Mouse (Mus musculus) bone marrow, adult 2 months (tissue): Measurements from ENCODE around the gene Dcst1.

Source experiments
- CTCF ChIP-seq: fragments of 200-500 bp; IDR thresholded peaks from 2 replicates; pipeline ENCODE4 v1.5.1; 2011; ENCODE audit warnings: low read length, control low read depth; ENCODE audit not compliant: control insufficient read depth, insufficient read depth
- POLR2A ChIP-seq: fragments of 200-500 bp; IDR thresholded peaks from 2 replicates; pipeline ENCODE4 v1.6.1; 2011; ENCODE audit warnings: low read depth, mild to moderate bottlenecking, control low read depth, low read length, borderline replicate concordance; ENCODE audit not compliant: control insufficient read depth

DNA sequence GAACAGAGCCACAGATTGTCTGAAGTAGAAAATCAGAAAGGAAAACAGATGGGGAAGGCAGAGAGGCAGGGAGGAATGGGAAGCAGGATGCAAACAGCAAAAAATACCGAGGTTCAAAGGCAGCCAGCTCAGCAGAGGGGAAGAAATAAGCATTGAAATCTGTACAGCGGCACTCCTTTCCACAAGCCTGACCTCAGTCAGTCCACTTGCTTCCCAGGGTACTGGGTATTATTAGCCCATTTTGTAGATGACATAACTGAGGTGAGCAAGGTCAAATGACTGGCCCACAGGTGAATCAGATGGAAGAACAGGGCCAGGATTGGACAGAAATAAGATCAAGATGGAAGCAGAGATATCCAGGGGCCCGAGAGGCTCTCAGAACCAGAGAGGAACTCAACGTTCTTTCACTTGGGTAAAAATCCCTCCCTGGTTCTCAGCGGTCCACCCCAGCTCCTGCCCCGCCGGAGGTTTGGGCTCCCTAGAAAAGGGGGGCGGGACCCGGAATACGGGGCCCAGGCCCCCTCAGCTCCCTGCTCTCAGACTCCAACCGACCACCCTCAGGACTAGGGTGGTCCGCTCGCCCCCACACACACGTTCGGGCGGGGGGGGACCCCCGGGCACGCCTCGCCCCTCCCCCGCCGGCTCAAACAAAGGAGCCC lies 27.9 kb downstream of the Dcst1 start:
- TF ChIP-seq POLR2A (no peak), CTCF (no peak)
